Mouse (Mus musculus) right cerebral cortex, postnatal 36 days (tissue): Measurements from ENCODE around the gene Kcnq1.

Experiments used
- DNase-seq, 2 experiments: peaks; one replicate each; pipeline ENCODE4 v3.0.0; 2022; ENCODE audit warnings: low spot score in 2 of 2, mixed read lengths in 1 of 2

The Kcnq1 gene

GRCm38 (mm10) chr7:143181311-143181710, 75.1 kb downstream of the Kcnq1 start:
- no peak for DNase-seq

- DNase-seq: no peak
Observed at GRCm38 (mm10) chr7:143185506-143185905, 79.3 kb downstream of the Kcnq1 start.

GRCm38 (mm10) chr7:143186378-143186777, 80.2 kb downstream of the Kcnq1 start:
- DNase-seq: no peak

GRCm38 (mm10) chr7:143187181-143187580, 81.0 kb downstream of the Kcnq1 start:
- DNase-seq: no peak

- DNase-seq: no peak
Observed at GRCm38 (mm10) chr7:143188589-143188988, 82.4 kb downstream of the Kcnq1 start.

- no peak for DNase-seq
Observed at GRCm38 (mm10) chr7:143189965-143190722, 84.0 kb downstream of the Kcnq1 start.

- no peak for DNase-seq
Observed at GRCm38 (mm10) chr7:143190911-143191310, 84.7 kb downstream of the Kcnq1 start.

GRCm38 (mm10) chr7:143192392-143192791, 86.2 kb downstream of the Kcnq1 start:
- DNase-seq: no peak

GRCm38 (mm10) chr7:143194064-143194463, 87.9 kb downstream of the Kcnq1 start:
- no peak for DNase-seq

GRCm38 (mm10) chr7:143197951-143198440, 91.8 kb downstream of the Kcnq1 start:
- no peak for DNase-seq

GRCm38 (mm10) chr7:143198443-143198842, 92.3 kb downstream of the Kcnq1 start:
- no peak for DNase-seq

GRCm38 (mm10) chr7:143201255-143201654, 95.1 kb downstream of the Kcnq1 start:
- no peak for DNase-seq

GRCm38 (mm10) chr7:143203897-143204296, 97.7 kb downstream of the Kcnq1 start:
- DNase-seq: no peak

GRCm38 (mm10) chr7:143207044-143207443, 100.9 kb downstream of the Kcnq1 start:
- DNase-seq: no peak

- no peak for DNase-seq
Observed at GRCm38 (mm10) chr7:143210796-143211195, 104.6 kb downstream of the Kcnq1 start.

- no peak for DNase-seq
Observed at GRCm38 (mm10) chr7:143251206-143251605, 145.0 kb downstream of the Kcnq1 start.

GRCm38 (mm10) chr7:143253126-143253871, 147.1 kb downstream of the Kcnq1 start:
- DNase-seq: no peak

- no peak for DNase-seq
Observed at GRCm38 (mm10) chr7:143254901-143255300, 148.7 kb downstream of the Kcnq1 start.

GRCm38 (mm10) chr7:143261246-143261645, 155.1 kb downstream of the Kcnq1 start:
- DNase-seq: no peak

- no peak for DNase-seq
Observed at GRCm38 (mm10) chr7:143263557-143263956, 157.4 kb downstream of the Kcnq1 start.

- no peak for DNase-seq
Observed at GRCm38 (mm10) chr7:143263966-143264365, 157.8 kb downstream of the Kcnq1 start.

- no peak for DNase-seq
Observed at GRCm38 (mm10) chr7:143265386-143265785, 159.2 kb downstream of the Kcnq1 start.
